Mouse (Mus musculus) lung, embryonic 15.5 days (tissue): ENCODE results near the gene Mex3a. TPM values are rescaled to one million over a fixed set of nuclear protein-coding genes. Genes with fewer than 3 reads are reported as not detected.
A peak's percentile ranks its signal among the peaks of the same experiment; 100 is the strongest.
"Not testable (repeated sequence)": the region's sequence is repeated elsewhere in the genome, so short reads cannot be mapped to it uniquely, and the experiment has no call there.

ENCODE experiments used
- ATAC-seq: fragments of 200-750 bp; cut with Nextera tagmentation; 2 replicates; pipeline ENCODE4 v1.8.0; 2017; ENCODE audit warnings: moderate number of reproducible peaks, borderline replicate concordance; ENCODE audit not compliant: low FRiP score, low TSS enrichment; ENCODE audit errors: extremely low read depth
- H3K27ac ChIP-seq: fragments of 300-500 bp; sonication (generic); 2 replicates; pipeline ENCODE4 v1.5.1; 2015; ENCODE audit warnings: moderate library complexity, mild to moderate bottlenecking, inconsistent platforms
- H3K27me3 ChIP-seq: fragments of 300-500 bp; sonication (generic); 2 replicates; pipeline ENCODE4 v1.6.1; 2015; ENCODE audit warnings: inconsistent platforms
- H3K36me3 ChIP-seq: fragments of 300-500 bp; sonication (generic); 2 replicates; pipeline ENCODE4 v1.6.1; 2015; ENCODE audit warnings: inconsistent platforms
- H3K4me1 ChIP-seq: fragments of 300-500 bp; sonication (generic); 2 replicates; pipeline ENCODE4 v1.6.1; 2015; ENCODE audit warnings: inconsistent platforms
- H3K4me2 ChIP-seq: fragments of 300-500 bp; sonication (generic); 2 replicates; pipeline ENCODE4 v1.6.1; 2015; ENCODE audit warnings: inconsistent platforms, mild to moderate bottlenecking, moderate library complexity
- H3K4me3 ChIP-seq: fragments of 300-500 bp; sonication (generic); 2 replicates; pipeline ENCODE4 v1.5.1; 2015; ENCODE audit warnings: mild to moderate bottlenecking, inconsistent platforms
- H3K9ac ChIP-seq: fragments of 300-500 bp; sonication (generic); 2 replicates; pipeline ENCODE4 v1.6.1; 2015; ENCODE audit warnings: inconsistent platforms
- H3K9me3 ChIP-seq: fragments of 300-500 bp; sonication (generic); 2 replicates; pipeline ENCODE4 v1.6.1; 2016; ENCODE audit warnings: inconsistent platforms
- WGBS: fragments of 180-500 bp; shearing (Covaris S2); methylation state at CpG from one replicate; pipeline ENCODE4 v1.1.7; 2015; 5-methylcytosine and 5-hydroxymethylcytosine counted together
- polyA plus RNA-seq: library from polyadenylated mRNA; unstranded; fragments of >200 nt; fragmentation: Nextera tagmentation; extraction: Ambion mirVana; gene quantifications from 2 replicates; pipeline ENCODE4 v1.2.1, GENCODE M21; 2015

The Mex3a gene
- polyA plus RNA-seq, 1 experiment from 2014 or later = 15.8 TPM

- WGBS = 81% methylated on average over 4 of the region's 4 CpGs
- no peak overlapping the region for H3K9ac ChIP-seq
- H3K4me2 ChIP-seq = no peak overlapping the region
- ATAC-seq = no peak
- H3K4me1 ChIP-seq = no peaks in the 10 kb centered on the region
- H3K36me3 ChIP-seq = peaks cover 83% of the 10 kb centered on the region
- H3K9me3 ChIP-seq = no peaks in the 10 kb centered on the region
- H3K4me3 ChIP-seq = no peak overlapping the region
- no peaks in the 10 kb centered on the region for H3K27me3 ChIP-seq
- no peak overlapping the region for H3K27ac ChIP-seq
Observed at GRCm38 (mm10) chr3:88566536-88567061, 34.4 kb downstream of the Mex3a start.

GRCm38 (mm10) chr3:88567892-88568291, 35.7 kb downstream of the Mex3a start:
- Histone ChIP-seq H3K4me2 (no peak overlapping the region), H3K36me3 (peaks cover 73% of the 10 kb centered on the region), H3K27me3 (no peaks in the 10 kb centered on the region), H3K9me3 (no peaks in the 10 kb centered on the region), H3K4me1 (no peaks in the 10 kb centered on the region), H3K27ac (no peak overlapping the region), H3K9ac (no peak overlapping the region), H3K4me3 (no peak overlapping the region)
- ATAC-seq = no peak
- WGBS = 78% methylated on average over 6 of the region's 6 CpGs

GRCm38 (mm10) chr3:88568615-88569014, 36.4 kb downstream of the Mex3a start:
- H3K36me3 ChIP-seq = peaks cover 66% of the 10 kb centered on the region
- no peak overlapping the region for H3K4me2 ChIP-seq
- no peak overlapping the region for H3K4me3 ChIP-seq
- H3K27ac ChIP-seq = no peak overlapping the region
- H3K9ac ChIP-seq = no peak overlapping the region
- no peaks in the 10 kb centered on the region for H3K9me3 ChIP-seq
- no peaks in the 10 kb centered on the region for H3K27me3 ChIP-seq
- WGBS = 90% methylated on average over 2 of the region's 2 CpGs
- ATAC-seq = no peak
- H3K4me1 ChIP-seq = no peaks in the 10 kb centered on the region

GRCm38 (mm10) chr3:88569093-88569492, 36.9 kb downstream of the Mex3a start:
- Histone ChIP-seq H3K4me2 (no peak overlapping the region), H3K27me3 (no peaks in the 10 kb centered on the region), H3K4me1 (no peaks in the 10 kb centered on the region), H3K4me3 (no peak overlapping the region), H3K9ac (no peak overlapping the region), H3K9me3 (no peaks in the 10 kb centered on the region), H3K36me3 (peaks cover 61% of the 10 kb centered on the region), H3K27ac (no peak overlapping the region)
- ATAC-seq = no peak
- WGBS = 94% methylated on average over 2 of the region's 2 CpGs

GRCm38 (mm10) chr3:88569694-88570093, 37.5 kb downstream of the Mex3a start:
- Histone ChIP-seq H3K4me3 (no peak overlapping the region), H3K36me3 (peaks cover 55% of the 10 kb centered on the region), H3K27me3 (no peaks in the 10 kb centered on the region), H3K27ac (no peak overlapping the region), H3K4me1 (no peaks in the 10 kb centered on the region), H3K4me2 (no peak overlapping the region), H3K9me3 (no peaks in the 10 kb centered on the region), H3K9ac (no peak overlapping the region)
- 80% methylated on average over 5 of the region's 5 CpGs for WGBS
- ATAC-seq = no peak

GRCm38 (mm10) chr3:88570341-88570740, 38.1 kb downstream of the Mex3a start:
- WGBS = 81% methylated on average over 10 of the region's 10 CpGs
- H3K27ac ChIP-seq = no peak overlapping the region
- no peak overlapping the region for H3K4me2 ChIP-seq
- no peaks in the 10 kb centered on the region for H3K4me1 ChIP-seq
- no peak overlapping the region for H3K9ac ChIP-seq
- no peak overlapping the region for H3K4me3 ChIP-seq
- no peaks in the 10 kb centered on the region for H3K9me3 ChIP-seq
- no peak for ATAC-seq
- no peaks in the 10 kb centered on the region for H3K27me3 ChIP-seq
- H3K36me3 ChIP-seq = peaks cover 49% of the 10 kb centered on the region

GRCm38 (mm10) chr3:88571856-88572255, 39.7 kb downstream of the Mex3a start:
- no peak overlapping the region for H3K4me3 ChIP-seq
- no peak overlapping the region for H3K27ac ChIP-seq
- no peak overlapping the region for H3K9ac ChIP-seq
- H3K9me3 ChIP-seq = no peaks in the 10 kb centered on the region
- WGBS = 74% methylated on average over 1 of the region's 1 CpGs
- ATAC-seq = no peak
- H3K4me1 ChIP-seq = no peaks in the 10 kb centered on the region
- peaks cover 34% of the 10 kb centered on the region for H3K36me3 ChIP-seq
- H3K27me3 ChIP-seq = no peaks in the 10 kb centered on the region
- H3K4me2 ChIP-seq = no peak overlapping the region

GRCm38 (mm10) chr3:88572835-88573234, 40.6 kb downstream of the Mex3a start:
- H3K9ac ChIP-seq = no peak overlapping the region
- H3K36me3 ChIP-seq = peaks cover 26% of the 10 kb centered on the region
- H3K27me3 ChIP-seq = no peaks in the 10 kb centered on the region
- no peak overlapping the region for H3K4me2 ChIP-seq
- H3K27ac ChIP-seq = no peak overlapping the region
- 67% methylated on average over 2 of the region's 2 CpGs for WGBS
- no peak overlapping the region for H3K4me3 ChIP-seq
- no peaks in the 10 kb centered on the region for H3K9me3 ChIP-seq
- ATAC-seq = no peak
- H3K4me1 ChIP-seq = no peaks in the 10 kb centered on the region

- Histone ChIP-seq H3K27me3 (no peaks in the 10 kb centered on the region), H3K9me3 (no peaks in the 10 kb centered on the region), H3K4me1 (no peaks in the 10 kb centered on the region), H3K27ac (no peak overlapping the region), H3K4me3 (no peak overlapping the region), H3K9ac (no peak overlapping the region), H3K36me3 (peaks cover 16% of the 10 kb centered on the region), H3K4me2 (no peak overlapping the region)
- WGBS = 81% methylated on average over 2 of the region's 2 CpGs
- no peak for ATAC-seq
Observed at GRCm38 (mm10) chr3:88573810-88574209, 41.6 kb downstream of the Mex3a start.

- Histone ChIP-seq H3K4me3 (no peak within 1 kb of the TSS), H3K9ac (no peak within 1 kb of the TSS), H3K27me3 (no peaks in the 10 kb centered on the region), H3K4me1 (peaks cover 6% of the 10 kb centered on the region), H3K27ac (no peak within 1 kb of the TSS), H3K4me2 (no peak within 1 kb of the TSS), H3K36me3 (no peaks in the 10 kb centered on the region; the same call in 1 of the 2 replicates), H3K9me3 (no peaks in the 10 kb centered on the region)
- ATAC-seq = no peak
- WGBS = 80% methylated on average over 3 of the region's 3 CpGs
Observed at GRCm38 (mm10) chr3:88575540-88575939, 43.3 kb downstream of the Mex3a start, which contains the start of gene Ssr2. Gene Ssr2, plus strand, starts transcription at chr3:88575876.

GRCm38 (mm10) chr3:88577846-88578245, 45.7 kb downstream of the Mex3a start:
- H3K4me2 ChIP-seq, H3K4me1 ChIP-seq, H3K27ac ChIP-seq, H3K9ac ChIP-seq, H3K27me3 ChIP-seq, H3K4me3 ChIP-seq, ATAC-seq, H3K9me3 ChIP-seq: not testable (repeated sequence)
- H3K36me3 ChIP-seq = peaks cover 19% of the 10 kb centered on the region
- 81% methylated on average over 5 of the region's 5 CpGs for WGBS

- Histone ChIP-seq H3K9me3 (no peaks in the 10 kb centered on the region), H3K27me3 (no peaks in the 10 kb centered on the region), H3K9ac (0 out of 2 replicates have a peak overlapping the region, but pooled peaks have one; percentile 92), H3K36me3 (peaks cover 28% of the 10 kb centered on the region), H3K4me2 (peak overlapping the region; percentile 70), H3K27ac (no peak overlapping the region), H3K4me3 (peak overlapping the region; percentile 88), H3K4me1 (peaks cover 9% of the 10 kb centered on the region)
- 42% methylated on average over 8 of the region's 8 CpGs for WGBS
- no peak for ATAC-seq
Observed at GRCm38 (mm10) chr3:88578498-88579424, 46.6 kb downstream of the Mex3a start.
